Mouse (Mus musculus) cortical plate, adult 2 months (tissue): ENCODE results near the gene Tmem45a2.

Experiments used
- CTCF ChIP-seq: fragments of 200-500 bp; IDR thresholded peaks from 2 replicates; pipeline ENCODE4 v1.5.1; 2011; ENCODE audit warnings: mild to moderate bottlenecking, control low read depth, low read length; ENCODE audit not compliant: insufficient read depth; ENCODE audit errors: extremely low read depth
- POLR2A ChIP-seq: fragments of 200-500 bp; IDR thresholded peaks from 2 replicates; pipeline ENCODE4 v1.6.1; 2011; ENCODE audit warnings: mild to moderate bottlenecking, low read length, control low read depth; ENCODE audit not compliant: insufficient read depth; ENCODE audit errors: extremely low read depth

GRCm38 (mm10) chr16:57106185-57106960 is 35.2 kb upstream of the Tmem45a2 start:
- TF ChIP-seq CTCF: no peak
- no peak for TF ChIP-seq POLR2A
